Mouse (Mus musculus) lung, postnatal 0 days (tissue): ENCODE data around the gene Adck1.

ENCODE experiments used
- CTCF ChIP-seq: IDR thresholded peaks from 2 replicates; pipeline ENCODE4 v1.5.1; 2016; ENCODE audit warnings: antibody characterized with exemption, mild to moderate bottlenecking
- EP300 ChIP-seq: IDR thresholded peaks from 2 replicates; pipeline ENCODE4 v1.6.1; 2016; ENCODE audit warnings: antibody characterized with exemption, mild to moderate bottlenecking, control low read depth

DNA sequence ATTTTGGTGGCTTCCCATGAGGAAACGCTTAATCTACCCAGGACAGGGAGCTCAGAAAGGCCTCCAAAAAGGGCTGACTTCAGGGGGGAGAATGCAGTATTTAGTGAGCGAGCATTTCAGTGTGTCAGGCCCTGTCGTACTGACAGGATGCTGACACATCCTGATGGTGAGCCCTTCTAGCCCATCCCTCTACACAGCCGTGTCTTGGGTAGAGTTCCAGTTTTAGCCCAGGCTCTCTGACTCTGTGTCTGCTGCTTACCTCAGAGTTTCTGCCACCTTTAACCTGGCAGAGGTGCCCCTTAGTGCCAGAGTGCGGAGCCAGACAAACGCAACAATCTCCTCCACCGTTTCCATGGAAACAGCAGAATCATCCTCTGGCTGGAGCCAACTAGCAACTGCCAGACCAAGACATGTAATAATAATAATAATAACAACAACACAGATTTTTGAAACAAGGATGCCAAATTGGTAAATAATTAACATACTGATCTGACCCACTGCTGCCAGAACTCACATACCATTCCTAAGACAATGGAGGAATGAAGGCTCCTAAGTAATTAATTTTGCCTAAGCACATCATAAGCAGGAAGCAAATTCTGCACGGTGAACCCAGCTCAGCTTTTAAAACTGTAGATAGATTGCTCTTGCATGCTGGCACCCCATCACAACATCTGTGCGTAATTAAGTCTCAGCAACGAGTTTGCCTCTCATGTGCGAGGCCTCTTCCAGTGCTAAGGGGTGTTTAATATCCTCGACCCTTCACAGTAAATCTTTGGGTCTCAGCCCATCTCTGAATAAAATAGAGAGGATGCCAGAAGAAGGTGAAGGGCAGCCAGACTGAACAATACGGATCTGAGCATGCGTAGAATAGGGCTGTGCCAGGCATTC, 81.8 kb downstream of the Adck1 start:
- TF ChIP-seq CTCF = no peak
- no peak for TF ChIP-seq EP300
